Mouse (Mus musculus): ENCODE data around the gene Chat.
"Not testable (repeated sequence)": the region's sequence is repeated elsewhere in the genome, so short reads cannot be mapped to it uniquely, and the experiment has no call there.

The Chat gene

GRCm38 (mm10) chr14:32463211-32464040 lies 2.4 kb downstream of the Chat start:
- DNase-seq (ENCODE audit: extremely low spot score, low spot score), result peak; percentile 39

GRCm38 (mm10) chr14:32452552-32452951 lies 13.2 kb downstream of the Chat start:
- DNase-seq (ENCODE audit: extremely low spot score, low spot score), result peak; percentile 11

GRCm38 (mm10) chr14:32446989-32447388 lies 18.8 kb downstream of the Chat start:
- DNase-seq (ENCODE audit: extremely low spot score, low spot score), result peak; percentile 4

GRCm38 (mm10) chr14:32443446-32443845 lies 22.3 kb downstream of the Chat start:
- peak; percentile 11 for DNase-seq (ENCODE audit: extremely low spot score, low spot score)

- no peak for DNase-seq (ENCODE audit: extremely low spot score, low spot score)
Observed at GRCm38 (mm10) chr14:32439744-32440143, 26.0 kb downstream of the Chat start.

- DNase-seq (ENCODE audit: extremely low spot score, low spot score), result no peak
Observed at GRCm38 (mm10) chr14:32439316-32439715, 26.5 kb downstream of the Chat start.

GRCm38 (mm10) chr14:32437352-32437793 lies 28.4 kb downstream of the Chat start:
- DNase-seq (ENCODE audit: extremely low spot score, low spot score), result peak; percentile 50

GRCm38 (mm10) chr14:32429030-32429602 lies 36.7 kb downstream of the Chat start:
- no peak for DNase-seq (ENCODE audit: extremely low spot score, low spot score)

- DNase-seq (ENCODE audit: extremely low spot score, low spot score), result no peak
Observed at GRCm38 (mm10) chr14:32423946-32424345, 41.8 kb downstream of the Chat start.

GRCm38 (mm10) chr14:32418747-32419146 lies 47.0 kb downstream of the Chat start:
- no peak for DNase-seq (ENCODE audit: extremely low spot score, low spot score)

- DNase-seq (ENCODE audit: extremely low spot score, low spot score), result no peak
Observed at GRCm38 (mm10) chr14:32412075-32412474, 53.7 kb downstream of the Chat start.

GRCm38 (mm10) chr14:32410084-32410483 lies 55.7 kb downstream of the Chat start:
- DNase-seq (ENCODE audit: extremely low spot score, low spot score), result no peak

- DNase-seq (ENCODE audit: extremely low spot score, low spot score), result not testable (repeated sequence)
Observed at GRCm38 (mm10) chr14:32405399-32405798, 60.4 kb downstream of the Chat start.

- peak; percentile 73 for DNase-seq (ENCODE audit: extremely low spot score, low spot score)
Observed at GRCm38 (mm10) chr14:32388196-32388595, 77.6 kb downstream of the Chat start, which contains the start of gene 1700024G13Rik. TSS of gene 1700024G13Rik (minus strand) at chr14:32388391.

- no peak for DNase-seq (ENCODE audit: extremely low spot score, low spot score)
Observed at GRCm38 (mm10) chr14:32381619-32382018, 84.2 kb downstream of the Chat start.

- no peak for DNase-seq (ENCODE audit: extremely low spot score, low spot score)
Observed at GRCm38 (mm10) chr14:32381066-32381465, 84.7 kb downstream of the Chat start.

GRCm38 (mm10) chr14:32380099-32380480 lies 85.7 kb downstream of the Chat start:
- DNase-seq (ENCODE audit: extremely low spot score, low spot score), result no peak

- peak; percentile 18 for DNase-seq (ENCODE audit: extremely low spot score, low spot score)
Observed at GRCm38 (mm10) chr14:32379395-32380098, 86.2 kb downstream of the Chat start.

GRCm38 (mm10) chr14:32372510-32372909 lies 93.3 kb downstream of the Chat start:
- no peak for DNase-seq (ENCODE audit: extremely low spot score, low spot score)

GRCm38 (mm10) chr14:32369756-32370155 lies 96.0 kb downstream of the Chat start:
- DNase-seq (ENCODE audit: extremely low spot score, low spot score), result no peak

GRCm38 (mm10) chr14:32364359-32364758 lies 101.4 kb downstream of the Chat start:
- DNase-seq (ENCODE audit: extremely low spot score, low spot score), result no peak

Data from neural tube, embryonic 10.5 days (tissue).